Mouse (Mus musculus): ENCODE measurements around the gene Milr1. TPM values are rescaled to one million over a fixed set of nuclear protein-coding genes. Genes with fewer than 3 reads are reported as not detected.

The Milr1 gene
- polyA plus RNA-seq, 2 experiments = 2.2 to 3.0 TPM

DNA sequence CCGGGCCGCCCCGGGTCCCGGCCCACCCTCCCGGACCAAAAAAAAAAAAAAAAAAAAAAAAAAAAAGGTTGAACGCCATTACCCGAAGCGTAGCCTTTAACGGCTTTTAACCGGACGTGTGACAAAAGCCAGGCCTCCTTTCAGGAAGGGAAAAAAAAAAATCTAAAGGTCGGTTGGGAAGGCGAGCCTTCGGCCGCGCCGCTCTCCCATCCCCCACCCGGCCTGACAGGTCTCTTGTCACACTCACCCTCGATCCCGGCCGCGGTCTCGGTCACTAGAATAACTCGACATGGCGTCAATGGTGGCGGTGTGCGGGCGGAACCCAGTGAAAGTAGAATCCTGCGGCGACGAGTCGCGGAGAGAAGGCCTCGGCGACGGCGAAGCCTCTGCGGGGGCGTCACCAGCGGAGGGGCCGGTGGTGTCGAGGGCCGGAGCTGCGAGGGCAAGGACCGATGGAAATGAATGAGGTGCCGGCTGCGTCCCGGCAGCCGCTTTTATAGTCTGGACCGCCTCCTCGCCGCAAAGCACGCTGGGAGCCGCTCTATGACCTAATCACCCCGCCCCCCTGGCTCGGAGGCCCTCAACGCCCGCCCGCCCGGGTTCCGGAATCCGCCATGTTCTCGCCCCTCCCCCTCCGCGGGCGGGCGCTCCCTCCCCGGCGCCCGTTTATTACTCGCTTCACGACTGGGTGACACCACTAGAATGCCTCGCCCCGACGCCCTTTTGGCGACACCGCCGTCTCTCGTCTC, 37.2 kb downstream of the Milr1 start:
- Histone ChIP-seq H3K9me3 (ENCODE audit: control insufficient read depth, low read length) (no peaks in the 10 kb centered on the region), H3K9ac (replicated peaks) (peak overlapping the region; percentile 100), H3K27ac (peak overlapping the region; percentile 95), H3K27me3 (ENCODE audit: control insufficient read depth, insufficient read depth, low read length) (no peaks in the 10 kb centered on the region), H3K4me1 (replicated peaks; ENCODE audit: control insufficient read depth in 2 of 2, insufficient read depth in 2 of 2, low read length in 1 of 2) (peaks cover 2% of the 10 kb centered on the region in 2 experiments; a peak in 2 of 4 replicates), H3K4me2 (ENCODE audit: low read depth) (peak overlapping the region; percentile 89), H3K4me3 (ENCODE audit: insufficient read depth in 1 of 2, low read depth in 2 of 2, low read length in 2 of 2) (peak overlapping the region; percentile 87 to 96), H3K36me3 (replicated peaks; ENCODE audit: control insufficient read depth, insufficient read depth, low read depth) (peaks cover 47% of the 10 kb centered on the region)
- DNase-seq (ENCODE audit: low read depth in 3 of 3, low spot score in 3 of 3) (peak; percentile 92 to 94 (median 94)), ATAC-seq (ENCODE audit: insufficient read depth) (peak; percentile 79)
- TF ChIP-seq CTCF (IDR thresholded peaks at IDR 0.05; ENCODE audit: low read depth) (no peak), EP300 (IDR thresholded peaks at IDR 0.05; ENCODE audit: low read depth) (peak; percentile 57; the same call in 1 of the 2 replicates)
- WGBS (ENCODE audit: insufficient replicate concordance) = under 1% methylated on average over 78 of the region's 79 CpGs

DNA sequence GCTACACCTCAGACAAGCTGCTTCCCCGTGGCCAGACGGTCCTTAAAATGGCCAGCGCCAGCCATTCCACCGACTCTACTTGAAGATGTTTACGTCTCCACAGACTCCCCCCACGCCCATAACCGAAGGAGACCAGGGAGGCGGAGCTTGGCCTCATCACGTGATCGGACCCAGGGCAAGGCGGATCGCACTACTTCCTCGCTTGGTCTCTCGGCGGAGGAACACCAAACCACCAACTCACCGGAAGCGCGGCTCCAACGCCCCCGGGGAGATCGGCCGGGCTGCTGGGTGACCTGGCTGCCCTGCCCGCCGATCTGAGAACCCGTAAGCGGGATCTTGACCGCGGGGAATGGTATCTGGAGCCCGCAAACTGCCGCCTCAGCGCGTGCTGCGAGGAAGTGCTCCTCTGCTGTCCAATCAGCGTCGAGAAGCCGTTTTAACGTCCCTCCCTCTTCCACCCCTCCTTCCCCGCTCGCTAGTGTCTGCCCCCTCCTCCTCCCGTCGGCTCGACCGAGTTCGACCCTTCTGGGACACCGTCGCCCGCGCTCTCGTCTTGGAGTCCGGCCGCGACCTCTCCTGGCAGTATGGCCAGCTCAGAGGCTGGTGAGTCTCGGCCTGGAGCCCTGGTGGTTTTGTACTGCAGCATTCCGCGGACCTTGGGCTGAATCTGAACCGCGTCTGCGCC, 37.9 kb downstream of the Milr1 start, which contains the start of the genes Ddx5 and Cep95:
Gene Ddx5 (minus strand): TSS at position 411 of the 685 bp plus-strand sequence.
Gene Cep95 (plus strand): TSS at position 478 of the 685 bp plus-strand sequence.
- H3K4me3 ChIP-seq (ENCODE audit: insufficient read depth in 1 of 2, low read depth in 2 of 2, low read length in 2 of 2) = peak within 1 kb of the TSS; percentile 87 to 96
- no peaks in the 10 kb centered on the region for H3K27me3 ChIP-seq (ENCODE audit: control insufficient read depth, insufficient read depth, low read length)
- peaks cover 44% of the 10 kb centered on the region for H3K36me3 ChIP-seq (replicated peaks; ENCODE audit: control insufficient read depth, insufficient read depth, low read depth)
- under 1% methylated on average over 58 of the region's 58 CpGs for WGBS (ENCODE audit: insufficient replicate concordance)
- TF ChIP-seq CTCF (IDR thresholded peaks at IDR 0.05; ENCODE audit: low read depth) (peak; percentile 55), EP300 (IDR thresholded peaks at IDR 0.05; ENCODE audit: low read depth) (peak; percentile 3; the same call in 1 of the 2 replicates)
- peak within 1 kb of the TSS; percentile 80 for H3K4me2 ChIP-seq (ENCODE audit: low read depth)
- no peaks in the 10 kb centered on the region for H3K9me3 ChIP-seq (ENCODE audit: control insufficient read depth, low read length)
- H3K27ac ChIP-seq = peak within 1 kb of the TSS; percentile 95
- DNase-seq (ENCODE audit: low read depth in 3 of 3, low spot score in 3 of 3) = peak; percentile 95 to 97 (median 96)
- peak; percentile 87 for ATAC-seq (ENCODE audit: insufficient read depth)
- peaks cover 2% of the 10 kb centered on the region in 2 experiments; a peak in 2 of 4 replicates for H3K4me1 ChIP-seq (replicated peaks; ENCODE audit: control insufficient read depth in 2 of 2, insufficient read depth in 2 of 2, low read length in 1 of 2)
- H3K9ac ChIP-seq (replicated peaks) = peak within 1 kb of the TSS; percentile 100

DNA sequence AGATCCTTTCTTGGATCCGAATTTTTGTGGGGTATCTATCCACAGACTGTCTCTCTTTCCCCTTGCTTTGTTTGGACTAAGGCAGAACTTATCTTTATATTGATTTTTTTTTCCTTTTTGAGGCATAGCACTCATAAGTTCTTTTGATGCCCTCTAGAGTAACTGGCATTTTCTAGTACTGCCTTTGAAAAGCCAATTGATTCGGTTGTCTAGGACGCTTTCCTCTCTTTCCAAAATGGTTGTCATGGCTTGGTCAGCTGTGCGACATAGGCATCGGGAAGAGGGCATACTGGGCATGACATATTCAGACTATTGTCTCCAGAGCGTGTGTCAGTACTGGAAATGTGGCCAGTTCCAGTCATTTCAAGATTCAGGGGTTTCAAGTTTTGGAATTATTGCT, 38.6 kb downstream of the Milr1 start:
- Histone ChIP-seq H3K9ac (replicated peaks) (peak overlapping the region; percentile 80), H3K27me3 (ENCODE audit: control insufficient read depth, insufficient read depth, low read length) (no peaks in the 10 kb centered on the region), H3K27ac (peak overlapping the region; percentile 91), H3K9me3 (ENCODE audit: control insufficient read depth, low read length) (no peaks in the 10 kb centered on the region), H3K36me3 (replicated peaks; ENCODE audit: control insufficient read depth, insufficient read depth, low read depth) (peaks cover 39% of the 10 kb centered on the region), H3K4me2 (ENCODE audit: low read depth) (peak overlapping the region; percentile 80), H3K4me1 (replicated peaks; ENCODE audit: control insufficient read depth in 2 of 2, insufficient read depth in 2 of 2, low read length in 1 of 2) (peaks cover 2% of the 10 kb centered on the region in 2 experiments; a peak in 2 of 4 replicates), H3K4me3 (ENCODE audit: insufficient read depth in 1 of 2, low read depth in 2 of 2, low read length in 2 of 2) (peak overlapping the region; percentile 87 to 96)
- ATAC-seq (ENCODE audit: insufficient read depth) (no peak), DNase-seq (ENCODE audit: low read depth in 3 of 3, low spot score in 3 of 3) (no peak)
- WGBS (ENCODE audit: insufficient replicate concordance) = under 1% methylated on average over 6 of the region's 6 CpGs
- TF ChIP-seq EP300 (IDR thresholded peaks at IDR 0.05; ENCODE audit: low read depth) = no peak
- TF ChIP-seq CTCF (IDR thresholded peaks at IDR 0.05; ENCODE audit: low read depth) = no peak

DNA sequence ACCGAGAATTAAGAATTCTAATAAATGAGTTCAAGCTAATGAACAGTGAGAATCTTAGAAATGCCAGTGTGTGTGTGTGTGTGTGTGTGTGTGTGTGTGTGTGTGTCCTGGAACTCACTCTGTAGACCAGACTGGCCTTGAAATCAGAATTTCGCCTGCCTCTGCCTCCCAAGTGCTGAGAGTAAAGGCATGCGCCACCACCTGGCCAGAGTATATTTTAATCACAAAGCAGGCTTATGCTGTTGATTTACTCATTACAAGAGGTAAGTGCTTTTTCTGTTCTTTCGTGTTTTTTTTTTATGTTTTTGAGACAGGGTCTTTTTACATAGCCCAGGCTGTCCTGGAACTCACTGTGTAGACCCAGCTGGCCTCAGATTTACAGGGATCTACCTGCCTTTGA, 42.8 kb downstream of the Milr1 start:
- no peak overlapping the region for H3K27ac ChIP-seq
- DNase-seq (ENCODE audit: low read depth in 3 of 3, low spot score in 3 of 3) (no peak), ATAC-seq (ENCODE audit: insufficient read depth) (no peak)
- TF ChIP-seq EP300 (IDR thresholded peaks at IDR 0.05; ENCODE audit: low read depth) (no peak), CTCF (IDR thresholded peaks at IDR 0.05; ENCODE audit: low read depth) (peak; percentile 51)
- no peak overlapping the region for H3K4me3 ChIP-seq (ENCODE audit: insufficient read depth in 1 of 2, low read depth in 2 of 2, low read length in 2 of 2)
- H3K4me2 ChIP-seq (ENCODE audit: low read depth) = no peak overlapping the region
- peaks cover 31% of the 10 kb centered on the region for H3K36me3 ChIP-seq (replicated peaks; ENCODE audit: control insufficient read depth, insufficient read depth, low read depth)
- no peaks in the 10 kb centered on the region for H3K9me3 ChIP-seq (ENCODE audit: control insufficient read depth, low read length)
- H3K27me3 ChIP-seq (ENCODE audit: control insufficient read depth, insufficient read depth, low read length) = no peaks in the 10 kb centered on the region
- no peak overlapping the region for H3K9ac ChIP-seq (replicated peaks)
- H3K4me1 ChIP-seq (replicated peaks; ENCODE audit: control insufficient read depth in 2 of 2, insufficient read depth in 2 of 2, low read length in 1 of 2) = no peaks in the 10 kb centered on the region
- 63% methylated on average over 4 of the region's 4 CpGs for WGBS (ENCODE audit: insufficient replicate concordance)

DNA sequence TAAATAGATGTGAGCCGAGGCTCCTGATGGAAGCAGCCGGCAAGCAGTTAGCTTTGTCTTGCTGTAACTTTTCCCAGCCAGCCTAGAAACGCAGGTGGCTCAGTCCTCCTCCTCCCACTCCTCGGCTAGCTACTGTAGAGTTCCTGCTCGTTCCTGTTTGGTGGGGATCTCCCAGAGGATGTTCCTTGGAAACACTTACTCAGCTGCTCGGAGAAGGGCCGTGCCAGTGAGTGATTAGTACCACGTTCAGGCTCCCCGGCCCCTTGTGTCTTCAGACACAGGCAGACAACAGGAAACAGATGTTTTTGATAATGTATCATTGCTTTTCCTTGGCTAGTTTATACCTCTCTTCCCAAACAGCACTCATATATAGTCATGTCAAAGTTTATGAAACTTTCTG, 44.7 kb downstream of the Milr1 start:
- no peak for TF ChIP-seq CTCF (IDR thresholded peaks at IDR 0.05; ENCODE audit: low read depth)
- TF ChIP-seq EP300 (IDR thresholded peaks at IDR 0.05; ENCODE audit: low read depth) = no peak
- Histone ChIP-seq H3K4me1 (replicated peaks; ENCODE audit: control insufficient read depth in 2 of 2, insufficient read depth in 2 of 2, low read length in 1 of 2) (no peaks in the 10 kb centered on the region), H3K36me3 (replicated peaks; ENCODE audit: control insufficient read depth, insufficient read depth, low read depth) (peaks cover 45% of the 10 kb centered on the region), H3K27me3 (ENCODE audit: control insufficient read depth, insufficient read depth, low read length) (no peaks in the 10 kb centered on the region), H3K27ac (no peak overlapping the region), H3K9ac (replicated peaks) (no peak overlapping the region), H3K9me3 (ENCODE audit: control insufficient read depth, low read length) (no peaks in the 10 kb centered on the region), H3K4me2 (ENCODE audit: low read depth) (no peak overlapping the region), H3K4me3 (ENCODE audit: insufficient read depth in 1 of 2, low read depth in 2 of 2, low read length in 2 of 2) (no peak overlapping the region)
- 30% methylated on average over 9 of the region's 9 CpGs for WGBS (ENCODE audit: insufficient replicate concordance)
- ATAC-seq (ENCODE audit: insufficient read depth) (no peak), DNase-seq (ENCODE audit: low read depth in 3 of 3, low spot score in 3 of 3) (no peak)
